Mouse (Mus musculus): ENCODE measurements around the gene Ap5z1.

DNA sequence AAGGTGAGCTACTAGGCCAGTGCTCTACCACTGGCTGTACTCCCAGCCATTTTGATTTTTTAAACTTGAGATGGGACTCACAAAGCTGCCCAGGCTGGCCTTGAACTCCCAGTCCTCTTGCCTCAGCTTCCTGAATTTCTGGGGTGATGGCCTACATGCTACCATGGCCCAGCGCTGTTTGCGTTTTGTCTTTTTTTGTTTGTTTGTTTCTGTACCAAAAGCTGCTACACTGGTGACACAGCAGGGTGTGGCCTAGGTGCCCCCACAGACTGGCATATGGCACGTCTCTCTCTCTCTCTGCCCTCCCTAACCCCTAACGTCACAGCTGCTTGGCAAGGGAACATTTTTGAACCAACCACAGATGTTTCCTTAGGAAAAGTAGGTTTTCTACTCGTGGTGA is 3.9 kb upstream of the Ap5z1 start:
- TF ChIP-seq CTCF (IDR thresholded peaks at IDR 0.05; ENCODE audit: insufficient read depth, low read length) (no peak), POLR2A (IDR thresholded peaks at IDR 0.05; ENCODE audit: borderline replicate concordance, extremely low read depth, low read depth, low read length) (no peak)

All from lung, adult 2 months (tissue).